Mouse (Mus musculus): ENCODE measurements at regions not wholly inside any gene's neighbourhood (a gene's known extent, or its start where the extent isn't known, plus 50 kb on each side); places are given as distances from the start of the nearest gene placed in this dataset.

DNA sequence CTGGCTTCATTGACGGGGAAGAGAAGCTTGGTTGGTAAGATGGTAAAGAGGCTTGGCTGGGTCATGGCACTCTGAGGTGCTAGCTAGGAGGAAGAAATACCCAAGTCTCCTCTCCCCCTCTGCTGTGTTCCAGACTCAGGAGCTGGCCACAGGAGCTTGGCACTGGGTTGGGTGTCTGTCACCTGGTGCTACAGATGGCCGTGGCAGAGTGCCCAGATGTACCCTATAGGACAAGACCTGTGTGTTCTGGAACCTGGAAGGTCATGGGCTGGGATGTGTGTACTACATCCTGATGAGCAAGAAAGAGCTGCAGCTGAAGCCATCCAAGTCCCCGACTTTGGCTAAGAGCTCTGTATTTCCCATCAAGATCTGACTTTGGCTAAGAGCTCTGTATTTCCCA is 72.4 kb downstream of the Nupl2 start:
- Histone ChIP-seq H3K4me1 (ENCODE audit: control insufficient read depth, insufficient read depth, low read length) (no peaks in the 10 kb centered on the region), H3K36me3 (ENCODE audit: control insufficient read depth, insufficient read depth, low read length) (no peaks in the 10 kb centered on the region), H3K4me2 (replicated peaks; ENCODE audit: low read depth, low read length, severe bottlenecking) (no peak overlapping the region), H3K27me3 (ENCODE audit: control insufficient read depth, insufficient read depth, low read length) (no peaks in the 10 kb centered on the region), H3K27ac (replicated peaks; ENCODE audit: low read depth, low read length) (no peak overlapping the region), H3K9me3 (ENCODE audit: control insufficient read depth, low read length) (no peaks in the 10 kb centered on the region), H3K4me3 (replicated peaks; ENCODE audit: low read length) (no peak overlapping the region), H3K9ac (ENCODE audit: low read depth, low read length, severe bottlenecking) (no peak overlapping the region)
- 90% methylated on average over 3 of the region's 3 CpGs for WGBS
- no peak for TF ChIP-seq POLR2A (IDR thresholded peaks at IDR 0.05; ENCODE audit: borderline replicate concordance, extremely low read depth, insufficient read depth, insufficient read length)
- ATAC-seq (ENCODE audit: low FRiP score, low read depth), result no peak
- no peak for DNase-seq (ENCODE audit: low spot score)

DNA sequence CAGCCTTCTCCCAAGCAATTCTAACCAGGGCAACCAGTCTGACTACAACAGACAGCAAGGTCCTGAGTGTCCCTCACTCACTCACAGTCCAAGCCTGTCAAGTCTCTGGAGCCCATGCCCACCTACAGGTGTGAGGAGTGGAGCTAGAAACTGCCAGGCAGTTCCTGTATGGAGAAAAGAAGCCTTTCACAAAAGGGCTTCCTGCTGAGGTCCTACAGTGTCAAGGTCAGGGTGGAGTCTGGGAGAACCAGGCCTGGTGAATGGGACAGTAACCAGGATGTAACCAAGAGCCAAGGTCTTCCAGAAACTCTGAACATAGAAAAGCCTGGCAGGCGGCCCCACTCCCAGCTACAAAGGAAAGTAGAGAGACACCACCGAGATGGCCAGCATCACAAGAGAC is 74.2 kb downstream of the Nupl2 start:
- Histone ChIP-seq H3K27ac (replicated peaks; ENCODE audit: low read depth, low read length) (no peak overlapping the region), H3K4me3 (replicated peaks; ENCODE audit: low read length) (no peak overlapping the region), H3K4me2 (replicated peaks; ENCODE audit: low read depth, low read length, severe bottlenecking) (no peak overlapping the region), H3K9me3 (ENCODE audit: control insufficient read depth, low read length) (no peaks in the 10 kb centered on the region), H3K9ac (ENCODE audit: low read depth, low read length, severe bottlenecking) (no peak overlapping the region), H3K27me3 (ENCODE audit: control insufficient read depth, insufficient read depth, low read length) (no peaks in the 10 kb centered on the region), H3K4me1 (ENCODE audit: control insufficient read depth, insufficient read depth, low read length) (no peaks in the 10 kb centered on the region), H3K36me3 (ENCODE audit: control insufficient read depth, insufficient read depth, low read length) (no peaks in the 10 kb centered on the region)
- DNase-seq (ENCODE audit: low spot score) (no peak), ATAC-seq (ENCODE audit: low FRiP score, low read depth) (no peak)
- 63% methylated on average over 2 of the region's 2 CpGs for WGBS
- TF ChIP-seq POLR2A (IDR thresholded peaks at IDR 0.05; ENCODE audit: borderline replicate concordance, extremely low read depth, insufficient read depth, insufficient read length), result no peak

DNA sequence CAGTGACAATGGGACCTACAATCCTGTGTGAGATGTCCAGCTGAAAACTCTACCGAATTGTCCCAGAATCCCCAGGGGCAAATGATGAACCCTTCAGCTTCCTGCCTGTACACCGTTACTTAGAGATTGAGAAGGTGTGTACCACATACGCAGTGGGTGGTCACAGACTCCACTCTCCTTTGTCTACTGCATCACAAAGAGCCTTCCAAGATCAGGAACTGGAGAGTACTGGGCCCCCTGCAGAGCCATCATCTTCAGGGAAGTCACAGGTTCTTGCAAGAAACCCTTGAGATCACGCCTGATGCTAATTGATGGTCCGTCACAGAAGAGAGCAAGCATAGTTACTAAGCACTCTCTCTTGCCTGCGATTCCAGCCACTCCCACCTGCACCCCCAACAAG is 79.4 kb downstream of the Nupl2 start:
- Histone ChIP-seq H3K36me3 (ENCODE audit: control insufficient read depth, insufficient read depth, low read length) (no peaks in the 10 kb centered on the region), H3K4me3 (replicated peaks; ENCODE audit: low read length) (no peak overlapping the region), H3K27ac (replicated peaks; ENCODE audit: low read depth, low read length) (no peak overlapping the region), H3K9ac (ENCODE audit: low read depth, low read length, severe bottlenecking) (no peak overlapping the region), H3K27me3 (ENCODE audit: control insufficient read depth, insufficient read depth, low read length) (no peaks in the 10 kb centered on the region), H3K9me3 (ENCODE audit: control insufficient read depth, low read length) (no peaks in the 10 kb centered on the region), H3K4me2 (replicated peaks; ENCODE audit: low read depth, low read length, severe bottlenecking) (no peak overlapping the region), H3K4me1 (ENCODE audit: control insufficient read depth, insufficient read depth, low read length) (no peaks in the 10 kb centered on the region)
- ATAC-seq (ENCODE audit: low FRiP score, low read depth) (no peak), DNase-seq (ENCODE audit: low spot score) (no peak)
- WGBS, result 78% methylated on average over 6 of the region's 6 CpGs
- no peak for TF ChIP-seq POLR2A (IDR thresholded peaks at IDR 0.05; ENCODE audit: borderline replicate concordance, extremely low read depth, insufficient read depth, insufficient read length)

DNA sequence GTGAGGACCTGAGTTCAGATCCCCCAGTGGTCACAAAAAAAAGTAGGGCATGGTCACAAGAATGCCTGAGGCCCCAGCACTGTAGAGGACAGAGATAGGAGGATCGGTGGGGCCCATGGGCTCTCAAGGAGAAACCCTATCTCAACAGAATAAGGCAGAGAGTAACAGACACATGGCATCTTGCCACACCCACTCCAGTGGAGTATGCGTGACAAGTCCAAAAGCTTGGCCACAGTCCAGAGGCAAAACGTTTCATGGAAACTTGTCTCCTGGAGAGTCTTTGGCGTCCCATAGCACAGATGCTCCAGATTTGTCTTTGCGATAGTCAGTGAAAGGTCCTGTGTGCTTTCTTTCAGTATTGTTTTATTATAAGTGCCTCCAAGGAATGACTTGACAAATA is 90.7 kb downstream of the Nupl2 start:
- Histone ChIP-seq H3K9ac (ENCODE audit: low read depth, low read length, severe bottlenecking) (no peak overlapping the region), H3K27ac (replicated peaks; ENCODE audit: low read depth, low read length) (no peak overlapping the region), H3K4me1 (ENCODE audit: control insufficient read depth, insufficient read depth, low read length) (no peaks in the 10 kb centered on the region), H3K36me3 (ENCODE audit: control insufficient read depth, insufficient read depth, low read length) (no peaks in the 10 kb centered on the region), H3K4me2 (replicated peaks; ENCODE audit: low read depth, low read length, severe bottlenecking) (no peak overlapping the region), H3K9me3 (ENCODE audit: control insufficient read depth, low read length) (no peaks in the 10 kb centered on the region), H3K27me3 (ENCODE audit: control insufficient read depth, insufficient read depth, low read length) (no peaks in the 10 kb centered on the region), H3K4me3 (replicated peaks; ENCODE audit: low read length) (no peak overlapping the region)
- WGBS, result 94% methylated on average over 5 of the region's 5 CpGs
- TF ChIP-seq POLR2A (IDR thresholded peaks at IDR 0.05; ENCODE audit: borderline replicate concordance, extremely low read depth, insufficient read depth, insufficient read length), result no peak
- no peak for DNase-seq (ENCODE audit: low spot score)
- no peak for ATAC-seq (ENCODE audit: low FRiP score, low read depth)

DNA sequence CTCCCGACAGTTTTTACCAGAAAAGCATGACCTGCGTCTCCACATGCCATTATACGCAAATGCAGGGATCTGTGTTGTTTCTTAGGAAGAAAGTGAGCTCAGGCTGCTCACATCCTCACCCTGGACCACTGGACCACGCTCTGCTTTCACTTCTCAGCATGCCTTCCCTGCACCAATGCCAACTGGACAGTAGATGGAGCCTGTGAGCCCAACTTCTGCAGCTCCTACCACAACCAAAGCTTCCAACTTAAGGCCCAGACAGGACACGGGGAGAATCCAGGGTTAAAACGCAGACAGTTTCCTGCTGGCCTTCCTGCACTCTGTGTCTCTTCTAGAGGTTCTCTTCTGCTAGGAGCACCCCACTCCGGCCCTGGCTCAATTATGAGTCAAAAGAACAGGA is 90.3 kb downstream of the Kcnh2 start:
- Histone ChIP-seq H3K9me3 (ENCODE audit: control insufficient read depth, low read length) (no peaks in the 10 kb centered on the region), H3K4me1 (ENCODE audit: control insufficient read depth, insufficient read depth, low read length) (peaks cover 6% of the 10 kb centered on the region; the same call in 1 of the 2 replicates), H3K9ac (ENCODE audit: low read depth, low read length, severe bottlenecking) (no peak overlapping the region), H3K27me3 (ENCODE audit: control insufficient read depth, insufficient read depth, low read length) (no peaks in the 10 kb centered on the region), H3K27ac (replicated peaks; ENCODE audit: low read depth, low read length) (no peak overlapping the region), H3K4me3 (replicated peaks; ENCODE audit: low read length) (no peak overlapping the region), H3K4me2 (replicated peaks; ENCODE audit: low read depth, low read length, severe bottlenecking) (no peak overlapping the region), H3K36me3 (ENCODE audit: control insufficient read depth, insufficient read depth, low read length) (no peaks in the 10 kb centered on the region)
- DNase-seq (ENCODE audit: low spot score) (peak; percentile 65), ATAC-seq (ENCODE audit: low FRiP score, low read depth) (no peak; the same call in 1 of the 2 replicates)
- no peak for TF ChIP-seq POLR2A (IDR thresholded peaks at IDR 0.05; ENCODE audit: borderline replicate concordance, extremely low read depth, insufficient read depth, insufficient read length)
- WGBS, result 12% methylated on average over 7 of the region's 7 CpGs

DNA sequence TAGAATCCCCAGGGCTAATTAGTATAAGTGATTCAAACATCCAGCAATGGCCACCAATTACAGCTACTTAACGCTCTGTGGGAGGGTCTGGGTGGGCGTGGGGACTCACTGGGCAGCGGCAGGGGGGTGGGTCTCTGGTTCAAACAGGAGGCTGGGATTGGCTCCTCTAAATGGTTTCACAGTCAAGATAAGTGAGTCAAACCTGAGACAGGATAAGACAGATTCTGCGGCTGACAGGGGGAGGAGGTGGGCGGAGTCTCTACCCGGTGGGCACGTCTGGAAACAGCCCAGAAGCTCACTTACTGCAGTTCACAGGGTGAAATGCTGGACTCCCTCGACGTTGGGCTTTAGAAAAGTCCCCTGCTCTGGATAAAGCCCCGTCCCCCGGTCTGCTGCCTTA is 89.3 kb downstream of the Kcnh2 start:
- Histone ChIP-seq H3K4me1 (ENCODE audit: control insufficient read depth, insufficient read depth, low read length) (peaks cover 6% of the 10 kb centered on the region; the same call in 1 of the 2 replicates), H3K4me3 (replicated peaks; ENCODE audit: low read length) (no peak overlapping the region), H3K9me3 (ENCODE audit: control insufficient read depth, low read length) (no peaks in the 10 kb centered on the region), H3K27me3 (ENCODE audit: control insufficient read depth, insufficient read depth, low read length) (no peaks in the 10 kb centered on the region), H3K4me2 (replicated peaks; ENCODE audit: low read depth, low read length, severe bottlenecking) (0 out of 2 replicates have a peak overlapping the region, but pooled peaks have one; percentile 8), H3K27ac (replicated peaks; ENCODE audit: low read depth, low read length) (no peak overlapping the region), H3K36me3 (ENCODE audit: control insufficient read depth, insufficient read depth, low read length) (no peaks in the 10 kb centered on the region), H3K9ac (ENCODE audit: low read depth, low read length, severe bottlenecking) (no peak overlapping the region)
- WGBS, result 5% methylated on average over 11 of the region's 11 CpGs
- no peak for TF ChIP-seq POLR2A (IDR thresholded peaks at IDR 0.05; ENCODE audit: borderline replicate concordance, extremely low read depth, insufficient read depth, insufficient read length)
- no peak for DNase-seq (ENCODE audit: low spot score)
- ATAC-seq (ENCODE audit: low FRiP score, low read depth), result no peak

All from limb, embryonic 14.5 days (tissue).